Mouse (Mus musculus): ENCODE results near the gene Lhfp.

DNA sequence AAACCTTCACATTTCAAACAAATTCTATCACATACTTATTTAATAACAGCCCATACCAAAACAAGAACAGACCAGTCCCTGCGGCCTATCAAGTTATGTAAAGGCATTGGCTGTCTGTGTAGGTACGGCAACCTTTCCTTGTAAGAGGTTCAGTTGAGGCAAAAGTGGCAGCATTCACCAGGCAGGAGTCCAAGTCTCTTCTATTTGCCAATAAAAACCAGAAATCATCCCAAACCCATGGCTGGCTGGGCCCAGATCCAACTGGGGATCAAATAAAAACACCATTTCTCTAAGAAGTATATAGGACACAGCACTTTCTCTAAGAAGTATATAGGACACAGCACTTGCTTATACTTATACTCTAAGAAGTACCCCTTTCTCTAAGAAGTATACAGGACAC lies 171.3 kb downstream of the Lhfp start:
- no peak for TF ChIP-seq POLR2A (IDR thresholded peaks at IDR 0.05; ENCODE audit: insufficient read depth, low read length)
- no peak for TF ChIP-seq CTCF (IDR thresholded peaks at IDR 0.05; ENCODE audit: low read depth, low read length)

Data from ES-Bruce4 (cell line).